Mouse (Mus musculus): ENCODE measurements at regions not wholly inside any gene's neighbourhood (a gene's known extent, or its start where the extent isn't known, plus 50 kb on each side); places are given as distances from the start of the nearest gene placed in this dataset.
A peak's percentile ranks its signal among the peaks of the same experiment; 100 is the strongest.

DNA sequence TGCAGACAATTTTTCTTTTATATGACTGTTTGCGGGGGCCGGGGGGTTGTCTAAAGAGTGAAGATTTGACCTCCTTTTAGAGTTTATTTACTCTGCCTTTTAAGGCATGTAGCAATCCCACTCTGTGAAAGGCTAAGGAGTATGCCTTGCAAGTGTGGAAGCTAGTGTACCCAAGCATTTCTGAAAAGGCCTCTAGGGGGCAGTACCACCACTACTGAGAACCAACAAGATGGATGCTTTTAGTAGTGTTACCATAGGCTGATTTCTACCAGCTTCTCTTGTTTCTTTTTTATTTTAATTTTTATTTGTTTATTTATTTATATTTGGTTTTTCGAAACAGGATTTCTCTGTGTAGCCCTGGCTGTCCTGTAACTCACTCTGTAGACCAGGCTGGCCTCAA, 110.9 kb upstream of the Hmga2 start:
- peaks cover 2% of the 10 kb centered on the region for H3K4me1 ChIP-seq (ENCODE audit: control insufficient read depth, insufficient read depth, low read depth, low read length)
- no peaks in the 10 kb centered on the region for H3K27me3 ChIP-seq (replicated peaks; ENCODE audit: control insufficient read depth, insufficient read depth, low read length)
- no peak for ATAC-seq
- H3K36me3 ChIP-seq (ENCODE audit: control insufficient read depth, insufficient read depth, low read length), result no peaks in the 10 kb centered on the region
- WGBS, result 81% methylated on average over 3 of the region's 3 CpGs
- no peak overlapping the region for H3K27ac ChIP-seq (ENCODE audit: low read depth, low read length)
- H3K9me3 ChIP-seq (ENCODE audit: control insufficient read depth, low read length), result no peaks in the 10 kb centered on the region
- no peak overlapping the region for H3K4me3 ChIP-seq (ENCODE audit: low read length)
- no peak overlapping the region for H3K9ac ChIP-seq (ENCODE audit: low read depth, low read length)
- H3K4me2 ChIP-seq (ENCODE audit: low read length), result no peak overlapping the region

DNA sequence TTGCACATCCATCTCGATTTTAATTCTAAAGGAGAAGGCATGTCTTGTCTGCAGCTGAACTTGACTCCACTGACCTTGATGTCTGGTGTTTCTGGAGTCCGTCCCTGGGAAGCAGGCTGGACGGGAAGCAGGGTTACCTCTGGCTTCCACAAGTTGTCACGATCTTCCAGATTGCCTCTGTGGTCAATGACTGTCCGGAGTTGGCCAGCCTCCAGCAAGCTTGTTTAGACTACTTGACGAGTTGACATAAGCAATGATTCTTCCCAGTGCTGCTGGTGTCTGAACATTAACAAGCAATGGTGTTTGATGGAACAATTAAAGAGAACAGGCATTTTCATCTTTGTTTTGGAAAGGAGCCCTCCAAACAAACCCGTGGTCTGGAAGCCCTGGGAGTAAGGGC, 106.2 kb upstream of the Hmga2 start:
- WGBS, result 63% methylated on average over 7 of the region's 7 CpGs

DNA sequence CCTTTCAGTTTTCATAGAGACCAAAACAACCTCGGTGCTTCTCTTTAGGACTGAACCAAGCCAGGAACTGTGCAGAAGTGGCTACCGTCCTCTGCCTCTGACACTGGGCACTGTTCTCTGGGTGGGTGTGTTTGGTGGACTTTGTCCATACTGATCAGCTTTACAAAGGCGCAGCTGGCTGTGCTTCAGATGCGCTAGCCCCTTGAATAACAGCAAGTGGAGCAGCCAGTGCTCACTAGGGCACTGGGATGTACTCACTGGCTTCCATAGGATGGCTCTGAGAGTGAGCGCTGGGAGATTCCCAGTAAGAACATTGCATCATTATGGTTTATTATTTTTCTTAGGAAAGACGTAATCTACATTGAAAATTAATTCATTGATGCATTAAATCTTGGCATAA, 105.3 kb upstream of the Hmga2 start:
- peak; percentile 76 for ATAC-seq
- Histone ChIP-seq H3K9me3 (ENCODE audit: control insufficient read depth, low read length) (no peaks in the 10 kb centered on the region), H3K4me1 (ENCODE audit: control insufficient read depth, insufficient read depth, low read depth, low read length) (peaks cover 2% of the 10 kb centered on the region), H3K36me3 (ENCODE audit: control insufficient read depth, insufficient read depth, low read length) (no peaks in the 10 kb centered on the region), H3K4me3 (ENCODE audit: low read length) (no peak overlapping the region), H3K4me2 (ENCODE audit: low read length) (no peak overlapping the region), H3K27ac (ENCODE audit: low read depth, low read length) (no peak overlapping the region), H3K27me3 (replicated peaks; ENCODE audit: control insufficient read depth, insufficient read depth, low read length) (no peaks in the 10 kb centered on the region), H3K9ac (ENCODE audit: low read depth, low read length) (no peak overlapping the region)
- WGBS, result 60% methylated on average over 6 of the region's 6 CpGs

More for the DNA sequence above, 106.2 kb upstream of the Hmga2 start:
- ATAC-seq, result no peak
- Histone ChIP-seq H3K36me3 (ENCODE audit: control insufficient read depth, insufficient read depth, low read length) (no peaks in the 10 kb centered on the region), H3K9ac (ENCODE audit: low read depth, low read length) (no peak overlapping the region), H3K9me3 (ENCODE audit: control insufficient read depth, low read length) (no peaks in the 10 kb centered on the region), H3K27ac (ENCODE audit: low read depth, low read length) (no peak overlapping the region), H3K4me1 (ENCODE audit: control insufficient read depth, insufficient read depth, low read depth, low read length) (peaks cover 2% of the 10 kb centered on the region), H3K27me3 (replicated peaks; ENCODE audit: control insufficient read depth, insufficient read depth, low read length) (no peaks in the 10 kb centered on the region), H3K4me2 (ENCODE audit: low read length) (no peak overlapping the region), H3K4me3 (ENCODE audit: low read length) (no peak overlapping the region)

DNA sequence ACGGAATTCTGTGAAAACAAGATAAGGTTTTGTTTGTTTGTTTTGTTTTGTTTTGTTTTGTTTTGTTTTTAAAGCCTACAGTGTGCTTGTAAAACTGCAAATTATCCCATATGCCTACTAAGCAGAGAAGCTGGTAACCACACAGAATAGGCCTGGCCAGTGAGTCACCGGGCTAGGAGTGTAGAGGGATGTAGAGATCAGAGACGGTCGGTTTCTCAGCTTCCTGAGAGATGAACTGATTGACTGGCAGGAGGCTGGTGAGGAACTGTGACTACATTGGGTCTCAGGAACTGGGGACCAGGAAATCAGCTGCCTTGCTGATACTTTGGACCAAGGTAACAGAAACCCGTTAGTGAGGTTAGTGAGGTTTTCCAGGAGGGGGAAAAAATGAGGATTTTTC, 100.6 kb upstream of the Hmga2 start:
- Histone ChIP-seq H3K4me3 (ENCODE audit: low read length) (no peak overlapping the region), H3K4me1 (ENCODE audit: control insufficient read depth, insufficient read depth, low read depth, low read length) (no peaks in the 10 kb centered on the region), H3K4me2 (ENCODE audit: low read length) (no peak overlapping the region), H3K36me3 (ENCODE audit: control insufficient read depth, insufficient read depth, low read length) (no peaks in the 10 kb centered on the region), H3K27ac (ENCODE audit: low read depth, low read length) (no peak overlapping the region), H3K9me3 (ENCODE audit: control insufficient read depth, low read length) (no peaks in the 10 kb centered on the region), H3K9ac (ENCODE audit: low read depth, low read length) (no peak overlapping the region), H3K27me3 (replicated peaks; ENCODE audit: control insufficient read depth, insufficient read depth, low read length) (peaks cover 2% of the 10 kb centered on the region; the same call in 1 of the 2 replicates)
- ATAC-seq, result no peak
- WGBS, result 72% methylated on average over 5 of the region's 5 CpGs

DNA sequence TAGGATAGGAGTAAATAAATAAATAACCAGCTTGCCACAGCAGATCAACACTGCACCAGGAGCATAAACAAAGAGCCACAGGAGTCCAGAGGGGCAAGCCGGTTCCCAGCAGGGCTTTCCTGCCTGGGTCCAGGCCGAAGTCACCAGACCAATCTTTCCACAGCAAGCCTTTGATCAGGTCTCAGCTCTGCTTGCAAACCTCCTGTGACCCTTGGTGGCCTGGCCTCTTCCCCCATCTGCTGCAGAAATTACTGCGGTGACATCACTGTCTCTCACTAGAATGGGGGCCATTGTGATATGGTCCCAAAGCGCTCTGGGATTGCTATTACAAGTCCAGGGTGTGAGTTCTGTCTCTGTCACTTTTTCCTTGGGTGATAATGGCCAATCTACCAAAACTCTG, 99.9 kb upstream of the Hmga2 start:
- Histone ChIP-seq H3K36me3 (ENCODE audit: control insufficient read depth, insufficient read depth, low read length) (no peaks in the 10 kb centered on the region), H3K9ac (ENCODE audit: low read depth, low read length) (no peak overlapping the region), H3K9me3 (ENCODE audit: control insufficient read depth, low read length) (no peaks in the 10 kb centered on the region), H3K4me2 (ENCODE audit: low read length) (no peak overlapping the region), H3K27me3 (replicated peaks; ENCODE audit: control insufficient read depth, insufficient read depth, low read length) (peaks cover 2% of the 10 kb centered on the region; the same call in 1 of the 2 replicates), H3K4me3 (ENCODE audit: low read length) (no peak overlapping the region), H3K27ac (ENCODE audit: low read depth, low read length) (no peak overlapping the region), H3K4me1 (ENCODE audit: control insufficient read depth, insufficient read depth, low read depth, low read length) (no peaks in the 10 kb centered on the region)
- no peak for ATAC-seq
- WGBS, result 24% methylated on average over 4 of the region's 4 CpGs

DNA sequence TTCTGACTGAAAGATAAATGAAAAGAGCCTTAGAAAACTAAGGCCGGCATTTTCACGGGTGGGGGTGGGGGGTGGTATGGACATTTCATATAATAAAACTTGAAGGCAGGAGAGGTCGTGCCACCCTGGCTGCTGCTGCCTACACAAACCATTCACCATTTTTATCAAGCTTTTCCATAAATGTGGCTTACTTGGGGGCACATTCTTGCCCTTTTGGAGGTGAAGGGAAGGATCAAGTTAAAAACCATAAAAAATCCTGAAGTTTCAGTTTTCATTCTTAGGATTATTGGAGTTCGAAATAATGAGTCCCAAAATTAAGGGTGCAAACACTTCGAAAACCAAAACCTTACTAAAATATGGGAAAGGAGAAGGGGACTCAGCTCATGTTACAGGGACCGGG, 95.1 kb upstream of the Hmga2 start:
- 31% methylated on average over 6 of the region's 6 CpGs for WGBS
- Histone ChIP-seq H3K4me1 (ENCODE audit: control insufficient read depth, insufficient read depth, low read depth, low read length) (no peaks in the 10 kb centered on the region), H3K9me3 (ENCODE audit: control insufficient read depth, low read length) (no peaks in the 10 kb centered on the region), H3K4me2 (ENCODE audit: low read length) (no peak overlapping the region), H3K36me3 (ENCODE audit: control insufficient read depth, insufficient read depth, low read length) (no peaks in the 10 kb centered on the region), H3K27ac (ENCODE audit: low read depth, low read length) (no peak overlapping the region), H3K4me3 (ENCODE audit: low read length) (no peak overlapping the region), H3K27me3 (replicated peaks; ENCODE audit: control insufficient read depth, insufficient read depth, low read length) (peaks cover 2% of the 10 kb centered on the region; the same call in 1 of the 2 replicates), H3K9ac (ENCODE audit: low read depth, low read length) (no peak overlapping the region)
- no peak for ATAC-seq

DNA sequence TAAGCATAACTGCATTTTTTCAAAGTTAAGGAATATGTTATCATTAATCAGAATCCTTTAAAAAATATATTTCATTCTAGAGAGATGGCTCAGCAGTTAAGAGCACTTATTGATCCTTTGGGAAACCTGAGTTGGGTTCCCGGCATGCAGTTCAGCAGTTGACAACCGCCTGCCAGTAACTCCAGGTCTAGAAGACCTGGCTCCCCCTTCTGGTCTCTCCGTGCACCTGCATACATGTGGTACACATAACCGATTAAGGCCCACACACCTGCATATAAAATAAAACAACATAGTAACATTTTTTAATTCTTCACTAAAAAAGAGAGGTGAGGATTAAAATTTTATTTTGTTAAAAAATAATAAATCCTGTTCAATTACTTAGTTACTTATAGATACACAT, 89.7 kb upstream of the Hmga2 start:
- WGBS, result 92% methylated on average over 4 of the region's 4 CpGs
- Histone ChIP-seq H3K36me3 (ENCODE audit: control insufficient read depth, insufficient read depth, low read length) (no peaks in the 10 kb centered on the region), H3K27me3 (replicated peaks; ENCODE audit: control insufficient read depth, insufficient read depth, low read length) (peaks cover 3% of the 10 kb centered on the region)

DNA sequence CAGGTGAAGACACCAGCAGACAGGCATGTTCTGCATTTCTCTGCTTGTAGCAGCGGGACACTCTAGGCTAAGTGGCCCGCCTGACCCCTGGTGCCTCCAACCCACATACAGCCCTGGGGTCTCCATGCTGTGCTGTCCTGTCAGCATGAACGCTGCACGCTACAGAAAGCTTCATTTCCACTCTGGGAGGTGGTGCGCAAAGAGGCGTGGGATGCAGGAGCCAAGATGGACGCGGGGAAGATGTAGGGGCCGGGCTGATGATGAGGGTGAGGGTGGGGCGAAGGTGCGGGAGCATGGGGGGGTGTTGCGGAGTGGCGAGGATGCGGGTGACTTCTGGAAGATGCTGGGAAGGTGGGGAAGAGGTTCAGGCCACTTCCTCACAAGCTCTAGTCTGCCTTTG, 88.6 kb upstream of the Hmga2 start:
- Histone ChIP-seq H3K4me1 (ENCODE audit: control insufficient read depth, insufficient read depth, low read depth, low read length) (peaks cover 7% of the 10 kb centered on the region), H3K4me3 (ENCODE audit: low read length) (peak overlapping the region; percentile 14), H3K36me3 (ENCODE audit: control insufficient read depth, insufficient read depth, low read length) (no peaks in the 10 kb centered on the region), H3K4me2 (ENCODE audit: low read length) (peak overlapping the region; percentile 51), H3K27me3 (replicated peaks; ENCODE audit: control insufficient read depth, insufficient read depth, low read length) (peaks cover 3% of the 10 kb centered on the region), H3K27ac (ENCODE audit: low read depth, low read length) (no peak overlapping the region), H3K9ac (ENCODE audit: low read depth, low read length) (no peak overlapping the region), H3K9me3 (ENCODE audit: control insufficient read depth, low read length) (no peaks in the 10 kb centered on the region)
- 16% methylated on average over 14 of the region's 14 CpGs for WGBS
- ATAC-seq, result no peak

More for the DNA sequence above, 89.7 kb upstream of the Hmga2 start:
- H3K4me2 ChIP-seq (ENCODE audit: low read length), result no peak overlapping the region
- peaks cover 7% of the 10 kb centered on the region for H3K4me1 ChIP-seq (ENCODE audit: control insufficient read depth, insufficient read depth, low read depth, low read length)
- H3K27ac ChIP-seq (ENCODE audit: low read depth, low read length), result no peak overlapping the region
- H3K9me3 ChIP-seq (ENCODE audit: control insufficient read depth, low read length), result no peaks in the 10 kb centered on the region
- no peak overlapping the region for H3K4me3 ChIP-seq (ENCODE audit: low read length)
- ATAC-seq, result no peak
- H3K9ac ChIP-seq (ENCODE audit: low read depth, low read length), result no peak overlapping the region

DNA sequence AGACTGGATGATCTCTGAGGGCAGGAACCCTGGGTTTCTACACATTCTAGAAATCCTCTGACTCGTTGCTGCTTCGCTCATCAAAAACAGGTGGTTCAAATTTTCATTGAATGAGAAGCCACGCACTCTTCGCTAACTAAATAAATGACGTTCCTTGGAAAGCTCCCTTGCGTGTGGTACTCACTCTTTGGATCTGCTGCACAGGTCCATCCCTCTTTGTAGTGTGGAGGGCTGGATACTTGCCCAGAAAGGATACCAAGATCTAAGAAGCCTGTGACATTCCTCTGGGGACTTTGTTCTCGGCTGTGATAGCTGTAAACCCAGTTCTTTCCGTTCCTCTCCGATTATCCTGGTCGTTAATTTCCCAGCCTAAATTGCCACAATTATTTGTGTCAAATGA, 87.7 kb upstream of the Hmga2 start:
- peaks cover 7% of the 10 kb centered on the region for H3K4me1 ChIP-seq (ENCODE audit: control insufficient read depth, insufficient read depth, low read depth, low read length)
- H3K9ac ChIP-seq (ENCODE audit: low read depth, low read length), result no peak overlapping the region
- H3K4me3 ChIP-seq (ENCODE audit: low read length), result no peak overlapping the region
- H3K9me3 ChIP-seq (ENCODE audit: control insufficient read depth, low read length), result no peaks in the 10 kb centered on the region
- no peak overlapping the region for H3K4me2 ChIP-seq (ENCODE audit: low read length)
- H3K36me3 ChIP-seq (ENCODE audit: control insufficient read depth, insufficient read depth, low read length), result no peaks in the 10 kb centered on the region
- H3K27ac ChIP-seq (ENCODE audit: low read depth, low read length), result no peak overlapping the region
- peaks cover 3% of the 10 kb centered on the region for H3K27me3 ChIP-seq (replicated peaks; ENCODE audit: control insufficient read depth, insufficient read depth, low read length)
- ATAC-seq, result no peak
- 35% methylated on average over 10 of the region's 10 CpGs for WGBS

DNA sequence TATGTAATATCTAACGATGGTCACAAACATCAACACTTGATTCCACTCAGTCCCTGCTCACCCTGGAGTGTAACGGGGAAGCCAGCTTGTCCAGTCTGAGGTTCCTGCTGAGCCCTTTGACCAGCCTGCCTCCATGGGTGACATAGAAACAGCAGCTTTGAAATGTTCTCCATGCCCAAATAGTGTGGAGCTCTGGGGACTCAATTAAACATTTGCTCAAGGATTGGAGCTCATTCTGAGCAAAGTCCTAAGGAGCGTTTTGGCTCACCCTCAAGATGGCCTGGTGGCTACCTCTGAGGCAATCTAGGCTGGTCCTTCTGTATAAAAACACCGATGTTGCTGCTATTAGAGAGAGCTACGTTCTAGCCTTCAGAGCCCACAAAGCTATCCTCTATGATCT, 85.6 kb upstream of the Hmga2 start:
- WGBS, result 96% methylated on average over 5 of the region's 5 CpGs
- Histone ChIP-seq H3K36me3 (ENCODE audit: control insufficient read depth, insufficient read depth, low read length) (no peaks in the 10 kb centered on the region), H3K9me3 (ENCODE audit: control insufficient read depth, low read length) (no peaks in the 10 kb centered on the region), H3K4me3 (ENCODE audit: low read length) (no peak overlapping the region), H3K27me3 (replicated peaks; ENCODE audit: control insufficient read depth, insufficient read depth, low read length) (peaks cover 3% of the 10 kb centered on the region), H3K4me2 (ENCODE audit: low read length) (no peak overlapping the region), H3K27ac (ENCODE audit: low read depth, low read length) (no peak overlapping the region), H3K9ac (ENCODE audit: low read depth, low read length) (no peak overlapping the region), H3K4me1 (ENCODE audit: control insufficient read depth, insufficient read depth, low read depth, low read length) (peaks cover 7% of the 10 kb centered on the region)
- ATAC-seq, result no peak
